Mouse (Mus musculus): Measurements from ENCODE around the gene Cldn14.

The Cldn14 gene

DNA sequence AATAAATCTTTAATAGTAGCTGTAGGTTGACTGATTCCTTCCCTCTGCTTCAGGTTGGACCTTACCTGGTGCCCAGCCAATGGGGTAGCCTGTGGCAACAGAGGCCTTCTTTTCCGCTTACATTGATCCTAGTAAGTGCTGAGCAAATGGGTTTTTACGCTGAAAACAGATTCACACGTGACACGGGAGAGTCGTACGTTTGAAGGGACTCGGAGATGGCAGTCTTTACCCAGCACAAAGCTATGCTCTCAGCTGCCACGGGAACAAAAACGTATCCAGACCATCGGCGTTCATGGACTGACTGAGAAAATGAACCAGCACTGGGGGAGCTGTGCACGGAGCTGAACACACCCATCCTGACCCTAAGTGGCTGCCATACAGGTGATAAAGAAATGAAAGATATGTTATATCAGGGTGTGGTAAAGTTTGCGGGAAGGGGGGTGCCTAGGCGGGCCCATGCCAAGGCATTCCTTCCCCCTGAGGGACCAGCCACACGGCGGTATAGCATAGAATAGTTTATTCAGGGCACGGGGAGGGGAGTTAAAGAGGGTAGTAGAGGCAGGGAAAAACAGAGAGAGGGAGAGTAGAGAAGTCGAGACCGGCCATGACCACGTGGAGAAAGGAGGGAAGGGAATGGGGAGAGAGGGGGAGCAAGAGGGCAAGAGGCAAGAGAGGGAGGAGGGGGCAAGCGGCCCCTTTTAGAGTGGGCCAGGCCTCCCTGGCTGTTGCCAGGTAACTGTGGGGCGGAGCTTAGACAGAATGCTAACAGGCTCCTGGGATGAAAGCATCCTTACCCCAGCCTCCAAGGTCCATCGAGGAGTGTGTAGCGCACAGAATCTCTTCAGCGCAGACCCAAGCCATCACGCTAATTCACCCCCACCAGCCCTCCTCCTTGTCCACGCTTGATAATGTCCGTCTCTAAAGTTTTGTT is 97.6 kb downstream of the Cldn14 start:
- DNase-seq = no peak

- DNase-seq = no peak
Observed at GRCm38 (mm10) chr16:93909936-93910335, 98.7 kb downstream of the Cldn14 start.

- no peak for DNase-seq
Observed at GRCm38 (mm10) chr16:93908196-93908595, 100.4 kb downstream of the Cldn14 start.

GRCm38 (mm10) chr16:93907761-93908160 is 100.9 kb downstream of the Cldn14 start:
- DNase-seq = no peak

- peak; percentile 80 for DNase-seq
Observed at GRCm38 (mm10) chr16:93906156-93907014, 102.3 kb downstream of the Cldn14 start.

GRCm38 (mm10) chr16:93903027-93903426 is 105.6 kb downstream of the Cldn14 start:
- peak; percentile 38 for DNase-seq

DNA sequence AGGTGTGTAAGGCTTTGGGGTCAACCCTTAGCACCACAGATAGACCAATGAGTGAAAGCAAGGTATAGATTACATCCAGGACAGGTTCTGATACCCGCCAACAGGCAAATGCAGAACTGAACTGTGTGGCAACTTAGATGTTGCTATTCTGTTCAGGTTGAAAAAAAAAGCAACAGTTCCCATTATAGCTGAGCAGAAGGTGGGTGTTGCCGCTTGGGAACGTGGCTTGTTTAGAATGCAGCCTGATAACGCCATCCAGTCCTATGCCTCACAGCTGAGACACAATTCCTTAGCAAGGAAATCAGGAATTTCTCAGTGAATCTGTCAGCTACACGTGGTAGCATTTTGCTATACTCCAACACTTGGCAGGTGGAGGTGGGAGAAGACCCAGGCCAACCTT is 115.4 kb downstream of the Cldn14 start:
- DNase-seq = no peak

- DNase-seq = no peak
Observed at GRCm38 (mm10) chr16:93890948-93891604, 117.6 kb downstream of the Cldn14 start.

GRCm38 (mm10) chr16:93888481-93888880 is 120.2 kb downstream of the Cldn14 start:
- DNase-seq = no peak

- no peak for DNase-seq
Observed at GRCm38 (mm10) chr16:93884722-93885113, 123.9 kb downstream of the Cldn14 start.

DNA sequence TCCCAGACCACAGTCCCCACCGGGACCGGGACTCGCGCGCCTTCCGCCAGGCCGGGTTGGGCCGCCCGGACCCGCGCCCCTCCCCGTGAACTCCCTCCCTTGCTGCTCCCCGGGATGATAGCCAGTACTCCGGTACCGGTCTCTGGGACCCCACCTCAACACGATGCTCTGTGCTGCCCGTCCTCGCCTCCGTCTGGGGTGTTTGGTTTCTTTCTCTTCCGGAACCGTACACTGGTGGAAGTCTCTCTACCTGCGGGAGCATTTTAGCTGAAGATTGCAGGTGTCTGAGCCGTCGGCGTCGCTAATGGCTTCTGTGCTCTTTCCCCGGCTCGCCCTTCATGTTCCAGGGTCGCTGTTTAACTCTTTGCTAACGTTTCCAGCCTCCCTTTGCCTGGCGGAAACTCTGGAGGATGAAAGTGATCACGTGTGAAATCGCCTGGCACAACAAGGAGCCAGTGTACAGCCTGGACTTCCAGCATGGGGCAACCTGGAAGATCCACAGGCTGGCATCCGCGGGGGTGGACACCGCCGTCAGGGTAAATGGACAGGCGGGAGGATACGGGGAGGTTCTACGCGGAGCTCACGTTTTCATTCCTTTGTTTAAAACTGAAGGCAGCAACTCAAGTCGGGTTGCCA is 124.4 kb downstream of the Cldn14 start:
- DNase-seq = peak; percentile 64

DNA sequence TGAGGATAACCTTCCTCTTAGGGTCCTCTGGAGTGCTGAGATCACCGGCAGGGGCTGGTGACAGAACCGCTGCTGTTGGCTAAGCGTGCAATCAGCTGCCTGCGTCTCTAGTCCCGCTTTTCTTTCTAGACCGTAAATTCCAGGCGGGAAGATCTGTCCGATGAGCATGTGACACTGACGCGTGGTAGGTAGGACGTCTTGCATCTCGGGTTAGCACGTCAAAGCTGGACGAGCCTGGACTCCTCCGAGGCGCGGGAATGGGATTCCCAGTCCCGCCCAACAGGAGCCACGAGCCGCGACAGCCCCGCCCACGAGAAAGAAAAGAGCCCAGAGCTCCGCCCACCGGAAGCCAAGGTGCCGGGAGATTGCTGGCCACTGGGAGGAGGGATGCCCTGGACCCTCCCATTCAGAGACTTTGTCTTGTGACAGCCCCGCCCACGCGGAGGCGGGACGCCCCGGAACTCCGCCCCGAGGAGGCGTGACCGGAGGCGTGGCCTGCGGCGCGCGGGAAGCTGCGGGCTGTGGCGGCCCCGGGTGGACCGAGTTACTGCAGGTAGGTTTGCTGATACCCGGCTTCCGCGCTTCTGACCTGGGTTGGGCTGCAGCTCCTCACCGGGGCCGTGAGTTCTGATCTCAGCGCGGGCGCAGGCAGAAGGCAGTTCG is 125.1 kb downstream of the Cldn14 start, which contains the start of gene Chaf1b:
TSS of gene Chaf1b (plus strand) at position 479 of the 663 bp plus-strand sequence.
- peak; percentile 99 for DNase-seq

GRCm38 (mm10) chr16:93877612-93878380 is 130.8 kb downstream of the Cldn14 start:
- DNase-seq = no peak

DNA sequence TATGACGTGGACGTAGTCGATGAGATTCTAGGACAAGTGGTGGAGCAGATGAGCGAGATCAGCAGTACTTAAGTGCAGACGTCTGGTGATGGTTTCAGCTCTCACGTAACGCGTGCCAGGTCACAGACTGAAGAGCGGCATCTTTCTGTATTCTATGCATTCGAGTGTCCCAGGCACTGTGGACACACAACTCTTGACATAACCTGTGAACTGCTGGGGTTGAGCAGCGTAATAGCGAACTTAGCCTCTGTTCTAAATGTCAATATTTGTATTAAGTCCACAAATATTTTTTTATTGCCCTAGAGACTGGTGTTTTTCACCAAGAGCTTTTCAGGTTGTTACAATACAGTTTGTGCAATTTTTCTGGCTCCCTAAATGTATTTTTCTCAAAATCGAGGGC is 133.8 kb downstream of the Cldn14 start:
- DNase-seq = no peak

Data from retina, postnatal 1 day (tissue).